Mouse (Mus musculus) intestine, embryonic 14.5 days (tissue): ENCODE results near the gene Vps18. TPM values are rescaled to one million over a fixed set of nuclear protein-coding genes. Genes with fewer than 3 reads are reported as not detected.

ENCODE experiments used
- ATAC-seq: fragments of 200-750 bp; cut with Nextera tagmentation; replicated peaks from 2 replicates; pipeline ENCODE4 v1.8.0; 2017; ENCODE audit warnings: low read depth, moderate number of reproducible peaks, moderate TSS enrichment, moderate library complexity; ENCODE audit not compliant: low FRiP score, low TSS enrichment
- DNase-seq: peaks from one replicate; pipeline ENCODE4 v3.0.0-alpha.2; 2018; ENCODE audit warnings: low spot score
- H3K27ac ChIP-seq: fragments of 300-500 bp; sonication (generic); 2 replicates; pipeline ENCODE4 v1.5.1; 2014; ENCODE audit warnings: low read depth, mild to moderate bottlenecking, control low read depth
- H3K27me3 ChIP-seq: fragments of 300-500 bp; sonication (generic); replicated peaks from 2 replicates; pipeline ENCODE4 v1.6.1; 2014; ENCODE audit warnings: low read length, control low read depth; ENCODE audit not compliant: control insufficient read depth, insufficient read depth
- H3K36me3 ChIP-seq: fragments of 300-500 bp; sonication (generic); 2 replicates; pipeline ENCODE4 v1.6.1; 2014; ENCODE audit warnings: low read length, control low read depth; ENCODE audit not compliant: control insufficient read depth, insufficient read depth
- H3K4me1 ChIP-seq: fragments of 300-500 bp; sonication (generic); replicated peaks from 2 replicates; pipeline ENCODE4 v1.6.1; 2014; ENCODE audit warnings: low read length, control low read depth, mixed read lengths; ENCODE audit not compliant: control insufficient read depth, insufficient read depth
- H3K4me2 ChIP-seq: fragments of 300-500 bp; sonication (generic); 2 replicates; pipeline ENCODE4 v1.6.1; 2014; ENCODE audit warnings: low read length
- H3K4me3 ChIP-seq: fragments of 300-500 bp; sonication (generic); 2 replicates; pipeline ENCODE4 v1.5.1; 2014; ENCODE audit warnings: low read depth, low read length, control low read depth, mixed read lengths
- H3K9ac ChIP-seq: fragments of 300-500 bp; sonication (generic); 2 replicates; pipeline ENCODE4 v1.6.1; 2014; ENCODE audit warnings: mild to moderate bottlenecking, low read length
- H3K9me3 ChIP-seq: fragments of 300-500 bp; sonication (generic); 2 replicates; pipeline ENCODE4 v1.6.1; 2016; ENCODE audit warnings: low read length, control low read depth; ENCODE audit not compliant: control insufficient read depth
- WGBS: fragments of 180-500 bp; shearing (Covaris S2); extraction: QIAGEN DNeasy Blood & Tissue Kit; methylation state at CpG from one replicate; pipeline ENCODE4 v1.1.7; 2014; 5-methylcytosine and 5-hydroxymethylcytosine counted together
- polyA plus RNA-seq: library from polyadenylated mRNA; unstranded; fragments of >200 nt; fragmentation: Nextera tagmentation; extraction: Ambion mirVana; gene quantifications from 2 replicates; pipeline ENCODE4 v1.2.1, GENCODE M21; 2014

The Vps18 gene
- polyA plus RNA-seq, 1 experiment from 2014 or later, result 14.8 TPM

GRCm38 (mm10) chr2:119276926-119277325 is 11.6 kb upstream of the Vps18 start:
- DNase-seq (no peak), ATAC-seq (no peak)
- Histone ChIP-seq H3K4me2 (no peak overlapping the region), H3K27me3 (no peaks in the 10 kb centered on the region), H3K4me1 (no peaks in the 10 kb centered on the region), H3K9me3 (no peaks in the 10 kb centered on the region), H3K27ac (no peak overlapping the region), H3K9ac (no peak overlapping the region), H3K4me3 (no peak overlapping the region), H3K36me3 (no peaks in the 10 kb centered on the region)
- WGBS, result 86% methylated on average over 7 of the region's 7 CpGs

- ATAC-seq (no peak), DNase-seq (no peak)
- H3K9ac ChIP-seq, result no peak overlapping the region
- H3K4me2 ChIP-seq, result no peak overlapping the region
- H3K27ac ChIP-seq, result no peak overlapping the region
- no peaks in the 10 kb centered on the region for H3K27me3 ChIP-seq
- no peak overlapping the region for H3K4me3 ChIP-seq
- 90% methylated on average over 23 of the region's 23 CpGs for WGBS
- H3K9me3 ChIP-seq, result no peaks in the 10 kb centered on the region
- no peaks in the 10 kb centered on the region for H3K36me3 ChIP-seq
- no peaks in the 10 kb centered on the region for H3K4me1 ChIP-seq
These were observed 10.7 kb upstream of the Vps18 start for GRCm38 (mm10) chr2:119277810-119278209.

- Histone ChIP-seq H3K9ac (no peak overlapping the region), H3K27me3 (no peaks in the 10 kb centered on the region), H3K36me3 (no peaks in the 10 kb centered on the region), H3K4me3 (no peak overlapping the region), H3K4me2 (no peak overlapping the region), H3K27ac (no peak overlapping the region), H3K9me3 (no peaks in the 10 kb centered on the region), H3K4me1 (no peaks in the 10 kb centered on the region)
- ATAC-seq (no peak), DNase-seq (no peak)
- 73% methylated on average over 7 of the region's 7 CpGs for WGBS
These were observed 6.5 kb upstream of the Vps18 start for GRCm38 (mm10) chr2:119281899-119282565.

GRCm38 (mm10) chr2:119287372-119287771 is 1.2 kb upstream of the Vps18 start:
- Histone ChIP-seq H3K36me3 (peaks cover 19% of the 10 kb centered on the region), H3K4me3 (no peak overlapping the region), H3K27ac (no peak overlapping the region), H3K9me3 (no peaks in the 10 kb centered on the region), H3K9ac (no peak overlapping the region), H3K4me1 (peaks cover 10% of the 10 kb centered on the region), H3K27me3 (no peaks in the 10 kb centered on the region), H3K4me2 (no peak overlapping the region)
- ATAC-seq, result no peak
- DNase-seq, result no peak
- WGBS, result 88% methylated on average over 5 of the region's 5 CpGs

- DNase-seq (no peak), ATAC-seq (peak; percentile 29; the same call in 1 of the 2 replicates)
- 1% methylated on average over 11 of the region's 11 CpGs for WGBS
These were observed 475 bp downstream of the Vps18 start for GRCm38 (mm10) chr2:119289014-119289416.

GRCm38 (mm10) chr2:119292281-119292680 is 3.7 kb downstream of the Vps18 start:
- peaks cover 60% of the 10 kb centered on the region for H3K36me3 ChIP-seq

More at GRCm38 (mm10) chr2:119289014-119289416, 475 bp downstream of the Vps18 start:
- Histone ChIP-seq H3K36me3 (peaks cover 35% of the 10 kb centered on the region), H3K27ac (peak overlapping the region; percentile 34; the same call in 1 of the 2 replicates), H3K9ac (peak overlapping the region; percentile 82), H3K27me3 (no peaks in the 10 kb centered on the region), H3K4me2 (peak overlapping the region; percentile 56), H3K4me3 (peak overlapping the region; percentile 87), H3K9me3 (no peaks in the 10 kb centered on the region), H3K4me1 (peaks cover 10% of the 10 kb centered on the region)

GRCm38 (mm10) chr2:119292852-119293251 is 4.3 kb downstream of the Vps18 start:
- ATAC-seq, result no peak
- WGBS, result 91% methylated on average over 17 of the region's 17 CpGs
- Histone ChIP-seq H3K4me1 (peaks cover 10% of the 10 kb centered on the region), H3K9me3 (no peaks in the 10 kb centered on the region), H3K27me3 (no peaks in the 10 kb centered on the region), H3K4me3 (no peak overlapping the region), H3K4me2 (no peak overlapping the region), H3K36me3 (peaks cover 66% of the 10 kb centered on the region), H3K27ac (no peak overlapping the region), H3K9ac (no peak overlapping the region)
- no peak for DNase-seq

More at GRCm38 (mm10) chr2:119292281-119292680, 3.7 kb downstream of the Vps18 start:
- Histone ChIP-seq H3K27me3 (no peaks in the 10 kb centered on the region), H3K4me2 (no peak overlapping the region), H3K27ac (no peak overlapping the region), H3K9me3 (no peaks in the 10 kb centered on the region), H3K4me1 (peaks cover 10% of the 10 kb centered on the region), H3K4me3 (no peak overlapping the region), H3K9ac (no peak overlapping the region)
- WGBS, result 92% methylated on average over 5 of the region's 5 CpGs
- DNase-seq (no peak), ATAC-seq (no peak)

GRCm38 (mm10) chr2:119293311-119293710 is 4.8 kb downstream of the Vps18 start:
- H3K27ac ChIP-seq, result no peak overlapping the region
- H3K27me3 ChIP-seq, result no peaks in the 10 kb centered on the region
- H3K9me3 ChIP-seq, result no peaks in the 10 kb centered on the region
- no peak overlapping the region for H3K4me3 ChIP-seq
- no peak overlapping the region for H3K9ac ChIP-seq
- no peak for DNase-seq
- H3K36me3 ChIP-seq, result peaks cover 68% of the 10 kb centered on the region
- peaks cover 10% of the 10 kb centered on the region for H3K4me1 ChIP-seq
- WGBS, result 94% methylated on average over 17 of the region's 17 CpGs
- ATAC-seq, result no peak
- H3K4me2 ChIP-seq, result no peak overlapping the region

- no peak for ATAC-seq
- WGBS, result 94% methylated on average over 34 of the region's 34 CpGs
- no peak overlapping the region for H3K4me3 ChIP-seq
- H3K9me3 ChIP-seq, result no peaks in the 10 kb centered on the region
- DNase-seq, result no peak
- H3K9ac ChIP-seq, result no peak overlapping the region
- peaks cover 69% of the 10 kb centered on the region for H3K36me3 ChIP-seq
- no peaks in the 10 kb centered on the region for H3K27me3 ChIP-seq
- H3K4me2 ChIP-seq, result no peak overlapping the region
- H3K27ac ChIP-seq, result no peak overlapping the region
- peaks cover 10% of the 10 kb centered on the region for H3K4me1 ChIP-seq
These were observed 5.3 kb downstream of the Vps18 start for GRCm38 (mm10) chr2:119293776-119294390.
